Mouse (Mus musculus) limb, embryonic 14.5 days (tissue): ENCODE results near the gene Actn3. TPM values are rescaled to one million over a fixed set of nuclear protein-coding genes. Genes with fewer than 3 reads are reported as not detected.

Experiments used
- ATAC-seq: fragments of 200-750 bp; cut with Nextera tagmentation; 2 replicates; pipeline ENCODE4 v1.8.0; 2017; ENCODE audit warnings: low read depth, moderate number of reproducible peaks, moderate TSS enrichment; ENCODE audit not compliant: low FRiP score
- DNase-seq: peaks from one replicate; pipeline ENCODE4 v3.0.0-alpha.2; 2015; ENCODE audit warnings: low spot score
- H3K27ac ChIP-seq: fragments of 300-500 bp; sonication (generic); replicated peaks from 2 replicates; pipeline ENCODE4 v1.5.1; 2014; ENCODE audit warnings: low read depth, mild to moderate bottlenecking, low read length, moderate library complexity, mixed read lengths
- H3K27me3 ChIP-seq: fragments of 300-500 bp; sonication (generic); 2 replicates; pipeline ENCODE4 v1.6.1; 2014; ENCODE audit warnings: low read length, mixed read lengths; ENCODE audit not compliant: control insufficient read depth, insufficient read depth
- H3K36me3 ChIP-seq: fragments of 300-500 bp; sonication (generic); 2 replicates; pipeline ENCODE4 v1.6.1; 2014; ENCODE audit warnings: mild to moderate bottlenecking, low read length, moderate library complexity, mixed read lengths; ENCODE audit not compliant: control insufficient read depth, insufficient read depth
- H3K4me1 ChIP-seq: fragments of 300-500 bp; sonication (generic); 2 replicates; pipeline ENCODE4 v1.6.1; 2014; ENCODE audit warnings: antibody characterized with exemption, low read length, mixed read lengths; ENCODE audit not compliant: control insufficient read depth, insufficient read depth
- H3K4me2 ChIP-seq: fragments of 300-500 bp; sonication (generic); replicated peaks from 2 replicates; pipeline ENCODE4 v1.6.1; 2014; ENCODE audit warnings: low read depth, mild to moderate bottlenecking, low read length, moderate library complexity; ENCODE audit not compliant: severe bottlenecking
- H3K4me3 ChIP-seq: fragments of 300-500 bp; sonication (generic); replicated peaks from 2 replicates; pipeline ENCODE4 v1.5.1; 2014; ENCODE audit warnings: low read length
- H3K9ac ChIP-seq: fragments of 300-500 bp; sonication (generic); 2 replicates; pipeline ENCODE4 v1.6.1; 2014; ENCODE audit warnings: mild to moderate bottlenecking, low read depth, low read length, moderate library complexity; ENCODE audit not compliant: severe bottlenecking
- H3K9me3 ChIP-seq: fragments of 300-500 bp; sonication (generic); 2 replicates; pipeline ENCODE4 v1.6.1; 2016; ENCODE audit warnings: low read length; ENCODE audit not compliant: control insufficient read depth
- POLR2A ChIP-seq: fragments of 200-500 bp; IDR thresholded peaks from 2 replicates; pipeline ENCODE4 v1.8.0; 2012; ENCODE audit warnings: inconsistent platforms, mild to moderate bottlenecking, moderate library complexity, borderline replicate concordance; ENCODE audit not compliant: insufficient read depth, insufficient read length; ENCODE audit errors: extremely low read depth
- WGBS: fragments of 180-500 bp; shearing (Covaris S2); extraction: QIAGEN DNeasy Blood & Tissue Kit; methylation state at CpG from one replicate; pipeline ENCODE4 v1.1.7; 2014; 5-methylcytosine and 5-hydroxymethylcytosine counted together
- polyA plus RNA-seq, 2 experiments: library from polyadenylated mRNA; depleted of rRNA in 1 of 2; stranded (reverse) in 1 of 2; unstranded in 1 of 2; fragments of >200 nt; fragmentation: Nextera tagmentation in 1 of 2; extraction: Ambion mirVana in 1 of 2; gene quantifications; 2 replicates each; pipeline versions ENCODE4 v1.2.1 to v1.2.3; 2012 to 2014

The Actn3 gene
- polyA plus RNA-seq, 2 experiments: 8.3 to 11.9 TPM

- peaks cover 10% of the 10 kb centered on the region for H3K4me1 ChIP-seq
- peaks cover 15% of the 10 kb centered on the region for H3K27me3 ChIP-seq
- TF ChIP-seq POLR2A: peak; percentile 37; the same call in 1 of the 2 replicates
- peak within 1 kb of the TSS; percentile 95 for H3K4me2 ChIP-seq
- DNase-seq (peak; percentile 98), ATAC-seq (peak; percentile 99)
- H3K9ac ChIP-seq: peak within 1 kb of the TSS; percentile 73
- under 1% methylated on average over 25 of the region's 25 CpGs for WGBS
- no peak within 1 kb of the TSS for H3K27ac ChIP-seq
- H3K4me3 ChIP-seq: peak within 1 kb of the TSS; percentile 58
- no peaks in the 10 kb centered on the region for H3K9me3 ChIP-seq
- H3K36me3 ChIP-seq: no peaks in the 10 kb centered on the region; the same call in 1 of the 2 replicates
These were observed 38.6 kb downstream of the Actn3 start, which contains the start of the genes Ccs and Ccdc87 for GRCm38 (mm10) chr19:4839149-4839548. TSS of gene Ccs (minus strand) at chr19:4839332. TSS of gene Ccdc87 (plus strand) at chr19:4839366.

GRCm38 (mm10) chr19:4838526-4839140 lies 39.1 kb downstream of the Actn3 start:
- DNase-seq (no peak), ATAC-seq (no peak)
- Histone ChIP-seq H3K27me3 (peaks cover 15% of the 10 kb centered on the region), H3K36me3 (peaks cover 5% of the 10 kb centered on the region; the same call in 1 of the 2 replicates), H3K9me3 (no peaks in the 10 kb centered on the region), H3K27ac (no peak overlapping the region), H3K4me1 (peaks cover 10% of the 10 kb centered on the region), H3K9ac (peak overlapping the region; percentile 73), H3K4me2 (peak overlapping the region; percentile 95), H3K4me3 (peak overlapping the region; percentile 58)
- WGBS: 37% methylated on average over 10 of the region's 10 CpGs
- TF ChIP-seq POLR2A: no peak

GRCm38 (mm10) chr19:4837049-4837448 lies 40.7 kb downstream of the Actn3 start:
- 95% methylated on average over 6 of the region's 6 CpGs for WGBS
- Histone ChIP-seq H3K4me3 (no peak overlapping the region), H3K4me1 (peaks cover 10% of the 10 kb centered on the region), H3K9me3 (no peaks in the 10 kb centered on the region), H3K27me3 (peaks cover 15% of the 10 kb centered on the region), H3K4me2 (no peak overlapping the region), H3K27ac (no peak overlapping the region), H3K9ac (no peak overlapping the region), H3K36me3 (peaks cover 19% of the 10 kb centered on the region)
- ATAC-seq (no peak), DNase-seq (no peak)
- TF ChIP-seq POLR2A: no peak

DNA sequence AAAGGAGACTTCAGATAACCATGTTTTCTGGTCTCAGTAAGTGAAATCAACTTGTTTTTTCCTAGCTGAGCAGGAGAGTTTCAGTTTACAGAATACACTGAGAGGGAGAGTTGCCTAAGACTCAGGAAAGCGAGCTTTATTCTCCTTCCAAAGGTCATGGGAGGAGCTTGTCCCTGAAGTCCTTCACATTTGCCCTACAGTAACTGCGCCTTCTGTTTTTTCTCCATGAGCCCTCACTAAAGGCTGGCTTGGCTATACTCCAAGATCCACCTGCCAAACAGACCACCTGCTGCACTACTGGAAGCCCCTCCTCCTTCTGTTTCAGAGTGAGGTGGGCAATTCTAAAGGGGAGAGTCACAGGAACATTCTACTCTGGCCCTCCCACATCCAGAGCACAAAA lies 41.6 kb downstream of the Actn3 start:
- no peak for DNase-seq

GRCm38 (mm10) chr19:4833977-4834376 lies 43.7 kb downstream of the Actn3 start:
- DNase-seq: no peak
- Histone ChIP-seq H3K27ac (no peak overlapping the region), H3K27me3 (no peaks in the 10 kb centered on the region), H3K9ac (no peak overlapping the region), H3K4me1 (peaks cover 6% of the 10 kb centered on the region), H3K4me3 (no peak overlapping the region), H3K36me3 (peaks cover 25% of the 10 kb centered on the region), H3K9me3 (no peaks in the 10 kb centered on the region), H3K4me2 (no peak overlapping the region)
- WGBS: 78% methylated on average over 8 of the region's 8 CpGs
- TF ChIP-seq POLR2A: no peak
- no peak for ATAC-seq

More for the DNA sequence above, 41.6 kb downstream of the Actn3 start:
- Histone ChIP-seq H3K27me3 (peaks cover 15% of the 10 kb centered on the region), H3K4me2 (no peak overlapping the region), H3K27ac (no peak overlapping the region), H3K36me3 (peaks cover 19% of the 10 kb centered on the region), H3K4me1 (peaks cover 10% of the 10 kb centered on the region), H3K9ac (no peak overlapping the region), H3K9me3 (no peaks in the 10 kb centered on the region), H3K4me3 (no peak overlapping the region)
- no peak for ATAC-seq
- TF ChIP-seq POLR2A: no peak
- WGBS: 72% methylated on average over 2 of the region's 2 CpGs
